Mouse (Mus musculus) heart, postnatal 0 days (tissue): ENCODE measurements around the gene Ky.

Experiments used
- CTCF ChIP-seq: IDR thresholded peaks from 2 replicates; pipeline ENCODE4 v1.5.1; 2016; ENCODE audit warnings: antibody characterized with exemption, control low read depth, low read depth
- EP300 ChIP-seq: IDR thresholded peaks from 2 replicates; pipeline ENCODE4 v1.6.1; 2016; ENCODE audit warnings: antibody characterized with exemption, low read depth

GRCm38 (mm10) chr9:102497833-102498430 is 7.6 kb upstream of the Ky start:
- TF ChIP-seq CTCF (no peak), EP300 (no peak)
